Mouse (Mus musculus) forebrain, embryonic 16.5 days (tissue): ENCODE results near the gene Xrcc1. TPM values are rescaled to one million over a fixed set of nuclear protein-coding genes. Genes with fewer than 3 reads are reported as not detected.
"Not testable (repeated sequence)": the region's sequence is repeated elsewhere in the genome, so short reads cannot be mapped to it uniquely, and the experiment has no call there.

Source experiments
- ATAC-seq: fragments of 200-750 bp; cut with Nextera tagmentation; 2 replicates; pipeline ENCODE4 v1.8.0; 2017; ENCODE audit warnings: mild to moderate bottlenecking, moderate library complexity
- H3K27ac ChIP-seq: fragments of 300-500 bp; sonication (generic); 2 replicates; pipeline ENCODE4 v1.5.1; 2014; ENCODE audit warnings: low read length, control low read depth
- H3K27me3 ChIP-seq: fragments of 300-500 bp; sonication (generic); replicated peaks from 2 replicates; pipeline ENCODE4 v1.6.1; 2014; ENCODE audit warnings: low read length; ENCODE audit not compliant: control insufficient read depth, insufficient read depth
- H3K36me3 ChIP-seq: fragments of 300-500 bp; sonication (generic); 2 replicates; pipeline ENCODE4 v1.6.1; 2014; ENCODE audit not compliant: control insufficient read depth, insufficient read depth
- H3K4me1 ChIP-seq: fragments of 300-500 bp; sonication (generic); replicated peaks from 2 replicates; pipeline ENCODE4 v1.6.1; 2014; ENCODE audit warnings: low read length; ENCODE audit not compliant: control insufficient read depth, insufficient read depth
- H3K4me2 ChIP-seq: fragments of 300-500 bp; sonication (generic); 2 replicates; pipeline ENCODE4 v1.6.1; 2014; ENCODE audit warnings: mild to moderate bottlenecking, low read length, control low read depth
- H3K4me3 ChIP-seq: fragments of 300-500 bp; sonication (generic); replicated peaks from 2 replicates; pipeline ENCODE4 v1.5.1; 2014; ENCODE audit warnings: mild to moderate bottlenecking, low read length, control low read depth
- H3K9ac ChIP-seq: fragments of 300-500 bp; sonication (generic); replicated peaks from 2 replicates; pipeline ENCODE4 v1.6.1; 2014; ENCODE audit warnings: low read depth, low read length, control low read depth
- H3K9me3 ChIP-seq: fragments of 300-500 bp; sonication (generic); 2 replicates; pipeline ENCODE4 v1.6.1; 2016; ENCODE audit warnings: low read length; ENCODE audit not compliant: control insufficient read depth
- WGBS: fragments of 180-500 bp; shearing (Covaris S2); extraction: QIAGEN DNeasy Blood & Tissue Kit; methylation state at CpG from one replicate; pipeline ENCODE4 v1.1.7; 2014; 5-methylcytosine and 5-hydroxymethylcytosine counted together
- polyA plus RNA-seq: library from polyadenylated mRNA; unstranded; fragments of >200 nt; fragmentation: Nextera tagmentation; extraction: Ambion mirVana; gene quantifications from 2 replicates; pipeline ENCODE4 v1.2.1, GENCODE M21; 2015

The Xrcc1 gene
- polyA plus RNA-seq, 1 experiment from 2014 or later = 80.2 TPM

DNA sequence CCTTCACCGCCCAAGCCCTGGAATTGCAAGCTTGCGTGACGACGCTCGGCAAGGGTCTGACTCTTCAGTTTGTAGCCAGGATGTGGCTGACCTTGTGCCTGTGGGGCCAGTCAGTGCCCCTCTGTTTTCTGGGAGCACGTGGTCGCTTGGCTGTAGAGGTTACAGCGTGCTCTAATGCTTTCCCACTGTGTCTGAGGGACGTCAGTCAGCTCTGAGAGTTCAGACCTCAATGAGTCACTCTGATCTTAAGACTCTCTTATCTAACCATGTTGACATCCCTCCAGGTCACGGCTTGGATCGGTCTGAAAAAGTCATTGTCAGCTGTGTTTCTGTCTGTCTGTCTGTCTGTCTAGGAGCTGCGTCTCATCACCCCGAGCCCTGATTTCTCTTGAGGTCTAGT lies 68.7 kb downstream of the Xrcc1 start:
- Histone ChIP-seq H3K4me1 (peaks cover 16% of the 10 kb centered on the region), H3K4me2 (no peak overlapping the region), H3K36me3 (no peaks in the 10 kb centered on the region), H3K4me3 (no peak overlapping the region), H3K27me3 (peaks cover 36% of the 10 kb centered on the region), H3K9ac (no peak overlapping the region), H3K9me3 (no peaks in the 10 kb centered on the region), H3K27ac (no peak overlapping the region)
- WGBS = 80% methylated on average over 13 of the region's 13 CpGs
- ATAC-seq = no peak

DNA sequence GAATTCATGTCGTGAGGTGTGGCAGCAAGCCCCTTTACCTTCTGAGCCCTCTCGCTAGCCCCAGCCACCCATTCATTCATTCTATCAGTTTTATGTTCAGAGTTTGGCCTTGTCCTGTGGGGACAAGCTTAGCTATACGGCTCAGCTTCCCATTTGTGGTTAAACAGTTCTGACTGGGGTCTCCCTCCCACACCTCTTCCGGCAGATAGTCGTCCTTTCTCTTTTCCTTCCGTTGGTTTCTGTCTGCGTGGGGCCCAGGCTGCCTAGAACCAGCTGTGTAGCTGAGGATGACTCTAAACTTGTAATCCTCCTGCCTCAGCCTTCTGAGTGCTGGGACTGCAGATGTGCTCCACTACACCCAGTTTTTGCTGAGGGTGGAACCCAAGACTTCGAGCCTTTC lies 71.7 kb downstream of the Xrcc1 start:
- 82% methylated on average over 8 of the region's 8 CpGs for WGBS
- H3K9ac ChIP-seq = no peak overlapping the region
- no peaks in the 10 kb centered on the region for H3K4me1 ChIP-seq
- H3K9me3 ChIP-seq = no peaks in the 10 kb centered on the region
- H3K4me2 ChIP-seq = no peak overlapping the region
- H3K27me3 ChIP-seq = peaks cover 10% of the 10 kb centered on the region
- no peak overlapping the region for H3K4me3 ChIP-seq
- H3K36me3 ChIP-seq = no peaks in the 10 kb centered on the region
- H3K27ac ChIP-seq = no peak overlapping the region
- ATAC-seq = no peak

DNA sequence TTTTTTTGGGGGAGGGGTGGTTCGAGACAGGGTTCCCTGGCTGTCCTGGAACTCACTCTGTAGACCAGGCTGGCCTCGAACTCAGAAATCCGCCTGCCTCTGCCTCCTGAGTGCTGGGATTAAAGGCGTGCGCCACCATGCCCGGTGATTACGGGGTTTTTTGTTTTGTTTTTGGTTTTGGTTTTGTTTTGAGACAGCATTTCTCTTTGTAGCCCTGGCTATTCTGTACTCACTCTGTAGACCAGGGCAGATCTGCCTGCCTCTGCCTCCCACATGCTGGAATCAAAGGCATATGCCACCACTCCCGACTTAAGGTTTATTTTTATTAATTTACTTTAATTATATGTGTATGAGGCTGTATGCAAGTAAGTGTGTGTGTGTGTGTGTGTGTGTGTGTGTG lies 72.3 kb downstream of the Xrcc1 start:
- H3K27ac ChIP-seq, H3K4me1 ChIP-seq, H3K27me3 ChIP-seq, H3K36me3 ChIP-seq, H3K9me3 ChIP-seq, H3K9ac ChIP-seq, H3K4me3 ChIP-seq, H3K4me2 ChIP-seq, ATAC-seq: not testable (repeated sequence)
- WGBS = 91% methylated on average over 8 of the region's 8 CpGs

DNA sequence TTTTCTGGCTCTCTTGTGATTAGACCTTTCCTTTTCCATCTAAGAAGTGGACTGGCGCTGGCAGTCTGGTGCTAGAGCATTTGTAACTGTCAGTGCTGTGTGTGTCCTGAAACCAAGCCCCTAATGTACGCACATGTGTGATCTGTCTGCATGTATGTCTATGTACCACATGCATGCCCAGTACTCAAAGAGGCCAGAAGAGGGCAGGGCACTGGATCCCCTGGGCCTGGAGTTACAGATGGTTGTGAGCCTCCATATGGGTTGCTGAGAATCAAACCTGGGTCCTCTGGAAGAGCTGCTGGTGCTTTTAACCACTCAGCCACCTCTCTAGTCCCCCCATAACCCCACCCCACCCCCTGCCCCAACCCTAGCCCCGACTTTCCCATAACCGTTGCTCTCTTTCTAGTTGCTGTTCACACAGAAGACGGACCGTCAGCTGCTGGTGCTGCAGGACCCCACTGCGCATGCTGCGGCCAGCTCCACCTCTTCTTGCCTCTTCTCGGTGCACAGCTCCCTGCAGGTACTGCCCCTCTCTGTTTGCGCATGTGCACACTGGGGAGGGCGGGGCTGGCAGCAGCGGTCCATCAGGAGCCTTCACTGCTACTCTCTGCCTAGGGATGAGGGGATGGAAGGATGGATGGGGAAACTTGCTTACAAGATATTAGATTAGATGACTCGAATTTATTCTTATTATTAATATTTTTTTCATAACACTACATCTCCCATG lies 73.7 kb downstream of the Xrcc1 start:
- no peak overlapping the region for H3K4me3 ChIP-seq
- H3K4me2 ChIP-seq = no peak overlapping the region
- no peak overlapping the region for H3K27ac ChIP-seq
- no peaks in the 10 kb centered on the region for H3K9me3 ChIP-seq
- H3K9ac ChIP-seq = no peak overlapping the region
- no peaks in the 10 kb centered on the region for H3K27me3 ChIP-seq
- H3K36me3 ChIP-seq = no peaks in the 10 kb centered on the region
- ATAC-seq = no peak
- 52% methylated on average over 13 of the region's 13 CpGs for WGBS
- H3K4me1 ChIP-seq = no peaks in the 10 kb centered on the region

DNA sequence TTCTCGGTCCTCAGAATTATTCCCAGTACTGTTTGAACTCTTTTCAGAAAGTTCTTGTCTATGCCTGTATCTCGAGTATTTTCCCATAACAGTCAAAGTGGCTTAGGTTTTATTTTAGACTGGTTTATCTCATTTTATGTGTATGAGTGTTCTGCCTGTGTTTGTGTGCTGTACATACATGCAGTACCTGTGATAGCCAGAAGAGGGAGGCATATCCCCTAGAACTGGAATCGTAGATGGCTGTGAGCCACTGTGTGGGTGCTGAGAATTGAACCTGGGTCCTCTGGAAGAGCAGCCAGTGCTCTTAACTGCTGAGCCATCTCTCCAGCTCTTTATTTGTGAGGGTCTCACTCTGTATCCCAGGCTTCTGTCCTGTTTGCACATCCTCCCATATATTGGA lies 75.1 kb downstream of the Xrcc1 start:
- WGBS = 85% methylated on average over 3 of the region's 3 CpGs
- Histone ChIP-seq H3K36me3 (no peaks in the 10 kb centered on the region), H3K4me2 (no peak overlapping the region), H3K4me1 (no peaks in the 10 kb centered on the region), H3K9ac (no peak overlapping the region), H3K9me3 (no peaks in the 10 kb centered on the region), H3K27me3 (no peaks in the 10 kb centered on the region), H3K4me3 (no peak overlapping the region), H3K27ac (no peak overlapping the region)
- no peak for ATAC-seq

DNA sequence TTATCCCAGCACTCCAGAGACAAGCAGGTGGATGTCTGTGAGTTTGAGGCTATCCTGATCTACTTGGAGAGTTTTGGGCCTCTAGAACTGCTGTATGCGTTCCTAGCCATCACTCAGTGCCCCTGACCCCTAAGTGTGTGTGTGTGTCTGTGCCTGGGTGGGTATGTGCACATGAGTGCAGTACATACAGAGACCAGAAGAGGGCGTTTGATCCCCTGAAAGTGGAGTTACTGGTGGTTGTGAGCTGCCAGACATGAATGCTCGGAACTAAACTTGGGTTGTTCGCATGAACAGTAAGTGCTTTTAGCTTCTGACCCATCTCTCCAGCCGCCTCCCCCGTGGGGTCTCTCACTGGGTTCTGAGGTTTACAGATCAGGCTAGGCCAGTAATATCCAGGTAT lies 76.9 kb downstream of the Xrcc1 start:
- no peaks in the 10 kb centered on the region for H3K4me1 ChIP-seq
- H3K36me3 ChIP-seq = no peaks in the 10 kb centered on the region
- 83% methylated on average over 6 of the region's 6 CpGs for WGBS
- no peak overlapping the region for H3K4me3 ChIP-seq
- H3K27ac ChIP-seq = no peak overlapping the region
- no peak for ATAC-seq
- no peak overlapping the region for H3K9ac ChIP-seq
- no peaks in the 10 kb centered on the region for H3K27me3 ChIP-seq
- no peak overlapping the region for H3K4me2 ChIP-seq
- H3K9me3 ChIP-seq = no peaks in the 10 kb centered on the region

Other genes starting within 250 kb of the Xrcc1 start
- 56.0 and 56.3 TPM in 2 replicates for gene Zfp61, start 245.1 kb upstream of the Xrcc1 start, polyA plus RNA-seq
- 25.9 and 26.6 TPM in 2 replicates for gene Zfp94, start 229.6 kb upstream of the Xrcc1 start, polyA plus RNA-seq
- gene Tescl, start 212.4 kb upstream of the Xrcc1 start, polyA plus RNA-seq = not detected in 2 replicates
- gene Lypd5, start 197.1 kb upstream of the Xrcc1 start, polyA plus RNA-seq = not detected in 2 replicates
- 0.63 and 0.80 TPM in 2 replicates for gene Kcnn4, start 176.0 kb upstream of the Xrcc1 start, polyA plus RNA-seq
- gene Smg9, start 146.7 kb upstream of the Xrcc1 start, polyA plus RNA-seq = 30.3 and 35.2 TPM in 2 replicates
- not detected in 2 replicates for gene Irgc1, start 94.0 kb upstream of the Xrcc1 start, polyA plus RNA-seq
- gene Plaur, start 83.8 kb upstream of the Xrcc1 start, polyA plus RNA-seq = 2.1 and 2.3 TPM in 2 replicates
- gene Cadm4, start 64.3 kb upstream of the Xrcc1 start, polyA plus RNA-seq = 67.8 and 86.8 TPM in 2 replicates
- gene Zfp428, start 39.3 kb upstream of the Xrcc1 start, polyA plus RNA-seq = 267 and 282 TPM in 2 replicates
- gene AC161166.1, start 33.8 kb upstream of the Xrcc1 start, polyA plus RNA-seq = 1.2 and 1.9 TPM in 2 replicates
- 26.4 and 26.5 TPM in 2 replicates for gene Irgq, start 15.6 kb upstream of the Xrcc1 start, polyA plus RNA-seq
- gene Pinlyp, start 171 bp upstream of the Xrcc1 start, polyA plus RNA-seq = not detected in 2 replicates
- gene Ethe1, start 41.3 kb downstream of the Xrcc1 start, polyA plus RNA-seq = 19.8 and 23.3 TPM in 2 replicates
- gene Zfp575, start 41.4 kb downstream of the Xrcc1 start, polyA plus RNA-seq = 9.9 and 11.7 TPM in 2 replicates
- gene Phldb3, start 64.5 kb downstream of the Xrcc1 start, polyA plus RNA-seq = not detected in 2 replicates
- 0.29 and 0.58 TPM in 2 replicates for gene Lypd3, start 90.3 kb downstream of the Xrcc1 start, polyA plus RNA-seq
- not detected in 2 replicates for gene Tex101, start 130.4 kb downstream of the Xrcc1 start, polyA plus RNA-seq
- gene BC049730, start 163.0 kb downstream of the Xrcc1 start, polyA plus RNA-seq = not detected in 2 replicates
- gene Gm4763, start 180.6 kb downstream of the Xrcc1 start, polyA plus RNA-seq = not detected in 2 replicates
- 0.23 TPM in 1 of 2 replicates, not detected in the other for gene Cd177, start 214.0 kb downstream of the Xrcc1 start, polyA plus RNA-seq
- gene Ceacam10, start 230.9 kb downstream of the Xrcc1 start, polyA plus RNA-seq = not detected in 2 replicates